Mouse (Mus musculus): ENCODE measurements at regions not wholly inside any gene's neighbourhood (a gene's known extent, or its start where the extent isn't known, plus 50 kb on each side); places are given as distances from the start of the nearest gene placed in this dataset.

DNA sequence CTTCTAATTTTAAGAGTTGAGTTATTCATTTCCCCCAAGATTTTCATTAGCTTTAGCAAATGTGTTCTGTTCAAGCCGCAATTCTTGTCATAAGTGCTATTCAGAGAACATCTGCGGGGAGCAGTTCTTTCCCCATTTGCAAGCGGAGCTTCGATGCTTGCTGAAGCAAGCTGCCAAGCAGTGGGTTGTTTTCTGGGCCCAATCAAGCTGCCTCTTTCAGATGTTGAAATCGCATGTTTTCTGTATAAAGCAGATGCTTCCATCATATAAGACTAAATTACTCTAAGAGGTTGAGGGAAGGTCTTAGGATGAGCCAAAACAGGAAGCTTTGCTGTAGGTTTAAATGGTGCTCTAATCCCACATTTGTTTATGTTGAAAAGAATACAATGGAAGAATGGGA lies 547.4 kb downstream of the Abca13 start:
- in situ Hi-C loops (cut with MboI, MseI): no loop called here

DNA sequence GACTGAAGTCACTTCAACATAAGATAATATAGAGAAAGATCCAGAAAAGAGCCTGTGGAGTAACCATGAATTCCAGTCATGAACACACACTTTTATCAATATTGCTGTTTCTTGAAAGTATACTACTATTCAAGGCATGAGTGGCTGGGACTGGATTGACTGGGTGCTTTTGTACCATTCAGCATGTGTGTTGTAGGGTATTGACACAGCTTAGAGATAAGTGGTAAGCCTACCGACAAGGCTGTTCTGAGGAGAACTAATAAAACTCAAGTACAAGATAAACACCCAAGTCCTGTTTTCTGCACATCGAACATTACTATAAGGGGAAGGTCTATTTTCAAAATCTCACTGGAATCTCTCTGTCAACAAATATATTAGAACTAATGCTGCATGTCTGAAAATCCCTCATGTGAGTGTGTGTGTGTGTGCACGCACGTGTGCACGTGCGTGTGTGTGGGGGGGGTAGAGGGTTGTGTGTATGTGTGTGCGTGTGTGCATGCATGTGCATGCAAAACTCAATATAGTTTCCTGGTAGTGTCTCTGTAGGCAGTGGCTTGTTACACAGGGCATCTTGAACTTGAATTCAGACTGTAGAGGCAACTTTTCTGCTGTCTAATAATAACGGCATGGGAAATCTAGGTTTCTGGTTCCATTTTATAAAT lies 588.6 kb downstream of the Abca13 start:
- in situ Hi-C loops (cut with MboI, MseI): loop anchor here in 1 of 2 experiments (10.0 kb wide), 1 partner anchor 1476 kb away; no protein-coding TSS in a partner anchor

DNA sequence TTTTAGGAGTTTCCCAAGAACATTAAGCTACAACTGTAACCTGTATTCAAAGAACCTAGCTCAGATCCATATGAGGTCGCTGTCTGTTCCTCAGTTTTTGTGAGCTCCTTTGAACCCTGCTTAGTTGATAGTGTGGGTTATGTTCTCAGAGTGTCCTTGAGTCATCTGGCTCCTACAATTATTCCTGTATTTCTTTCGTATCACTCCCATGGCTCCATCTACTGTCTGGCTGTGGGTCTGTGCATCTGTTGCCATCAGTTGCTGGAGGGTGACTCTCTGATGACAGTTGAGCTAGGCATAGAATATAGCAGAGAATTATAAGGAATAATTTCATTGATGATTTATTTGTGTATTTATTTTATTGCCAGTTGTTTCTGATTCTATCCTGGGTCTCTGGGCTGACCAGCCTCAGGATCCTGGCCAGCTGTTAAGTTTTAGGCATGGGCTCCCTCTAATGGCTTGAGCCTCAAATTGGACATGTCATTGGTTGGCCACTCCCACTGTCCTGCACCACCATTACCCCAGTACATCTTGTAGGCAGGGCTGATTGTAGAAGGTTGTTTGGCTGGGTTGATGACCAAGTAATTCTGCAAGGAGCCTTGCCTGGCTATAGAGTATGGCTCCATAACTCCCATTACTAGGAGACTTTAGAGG lies 601.6 kb downstream of the Abca13 start:
- in situ Hi-C loops (cut with MboI, MseI): no loop called here

DNA sequence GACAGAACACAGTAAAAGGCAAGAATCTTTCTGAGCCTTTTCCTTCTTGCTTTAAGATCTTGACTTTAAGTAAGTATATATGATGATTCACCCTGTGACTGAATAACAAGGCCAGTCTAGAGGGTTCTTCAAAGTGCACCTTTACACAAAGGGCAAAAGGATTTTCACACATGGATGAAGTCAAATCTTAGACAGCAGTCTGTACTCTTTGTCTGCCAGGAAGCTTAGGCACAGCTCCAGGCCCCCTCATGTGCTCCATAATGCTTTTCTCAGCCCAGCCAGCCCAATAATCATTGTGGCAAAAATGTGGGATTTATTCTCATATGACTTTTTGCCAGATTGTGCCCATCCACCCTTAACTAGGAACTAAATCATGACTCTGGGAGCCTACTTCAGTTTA lies 647.9 kb downstream of the Abca13 start:
- in situ Hi-C loops (cut with MboI, MseI): no loop called here

DNA sequence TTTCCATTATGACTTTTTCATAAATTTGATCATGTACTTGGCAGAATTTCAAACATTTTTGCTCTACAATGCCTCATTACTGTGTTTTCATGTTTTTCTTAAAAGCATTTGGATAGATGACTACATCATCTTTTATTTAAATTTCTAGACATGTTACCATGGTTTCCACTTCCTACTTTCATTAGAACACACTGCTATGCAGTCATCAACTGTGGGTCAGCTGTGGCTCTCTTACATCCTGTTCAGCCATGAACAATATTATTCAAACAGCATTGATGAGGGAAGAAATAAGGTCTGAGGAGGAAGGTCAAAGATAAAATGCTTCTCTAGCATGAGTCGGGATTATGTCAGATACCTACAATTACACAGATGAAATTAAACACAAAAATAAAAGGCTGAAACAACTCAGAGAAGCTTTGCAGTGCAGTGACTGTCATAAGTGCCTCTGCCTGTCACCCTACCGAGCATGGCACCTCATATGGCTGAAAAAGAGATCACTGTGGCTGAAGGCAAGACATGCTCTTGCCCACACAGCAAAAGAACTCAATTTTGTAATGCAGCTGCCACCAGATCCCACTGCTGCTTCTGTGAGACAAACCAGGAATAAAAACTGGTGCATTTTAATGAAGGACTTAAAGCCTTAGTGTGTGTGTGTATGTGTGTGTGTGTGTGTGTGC lies 676.9 kb downstream of the Abca13 start:
- in situ Hi-C loops (cut with MboI, MseI): no loop called here
